Mouse (Mus musculus) ES-Bruce4 (cell line): ENCODE results near the gene Gm20518. TPM values are rescaled to one million over a fixed set of nuclear protein-coding genes. Genes with fewer than 3 reads are reported as not detected.

Experiments used
- H3K27ac ChIP-seq: 2 replicates; pipeline ENCODE4 v1.5.1; 2012; ENCODE audit warnings: low read length, inconsistent platforms; ENCODE audit not compliant: insufficient read depth
- H3K27me3 ChIP-seq: 2 replicates; pipeline ENCODE4 v1.6.1; 2012; ENCODE audit warnings: mild to moderate bottlenecking, low read length, inconsistent platforms; ENCODE audit not compliant: control insufficient read depth, poor library complexity, insufficient read depth, severe bottlenecking
- H3K36me3 ChIP-seq: 2 replicates; pipeline ENCODE4 v1.6.1; 2012; ENCODE audit warnings: inconsistent platforms, mild to moderate bottlenecking, low read length, moderate library complexity; ENCODE audit not compliant: control insufficient read depth, poor library complexity, insufficient read depth, severe bottlenecking
- H3K4me1 ChIP-seq: one replicate; pipeline ENCODE4 v1.8.1; 2011; ENCODE audit warnings: low read length; ENCODE audit not compliant: control insufficient read depth, insufficient read depth
- H3K4me3 ChIP-seq: 2 replicates; pipeline ENCODE4 v1.5.1; 2011; ENCODE audit warnings: low read depth, mild to moderate bottlenecking, low read length
- H3K9ac ChIP-seq: 2 replicates; pipeline ENCODE4 v1.6.1; 2012; ENCODE audit warnings: low read depth, mild to moderate bottlenecking, inconsistent platforms; ENCODE audit not compliant: poor library complexity, severe bottlenecking
- H3K9me3 ChIP-seq: replicated peaks from 2 replicates; pipeline ENCODE4 v1.6.1; 2012; ENCODE audit warnings: mild to moderate bottlenecking, low read length, inconsistent platforms; ENCODE audit not compliant: control insufficient read depth, poor library complexity, insufficient read depth, severe bottlenecking
- CTCF ChIP-seq: IDR thresholded peaks from one replicate; pipeline ENCODE4 v1.8.1; 2011; ENCODE audit warnings: low read depth, low read length
- EP300 ChIP-seq: IDR thresholded peaks from 2 replicates; pipeline ENCODE4 v1.6.1; 2011; ENCODE audit warnings: low read depth, low read length; ENCODE audit not compliant: insufficient read depth
- POLR2A ChIP-seq: IDR thresholded peaks from one replicate; pipeline ENCODE4 v1.8.1; 2011; ENCODE audit warnings: low read length; ENCODE audit not compliant: insufficient read depth
- polyA plus RNA-seq: library from polyadenylated mRNA; stranded (reverse); fragments of >200 nt; gene quantifications from 2 replicates; pipeline ENCODE4 v1.2.4, GENCODE M21; 2011; ENCODE audit warnings: low read depth; ENCODE audit not compliant: missing spikeins, insufficient read depth, insufficient read length

The Gm20518 gene
- polyA plus RNA-seq = 0.26 TPM in 1 of 2 replicates, not detected in the other

DNA sequence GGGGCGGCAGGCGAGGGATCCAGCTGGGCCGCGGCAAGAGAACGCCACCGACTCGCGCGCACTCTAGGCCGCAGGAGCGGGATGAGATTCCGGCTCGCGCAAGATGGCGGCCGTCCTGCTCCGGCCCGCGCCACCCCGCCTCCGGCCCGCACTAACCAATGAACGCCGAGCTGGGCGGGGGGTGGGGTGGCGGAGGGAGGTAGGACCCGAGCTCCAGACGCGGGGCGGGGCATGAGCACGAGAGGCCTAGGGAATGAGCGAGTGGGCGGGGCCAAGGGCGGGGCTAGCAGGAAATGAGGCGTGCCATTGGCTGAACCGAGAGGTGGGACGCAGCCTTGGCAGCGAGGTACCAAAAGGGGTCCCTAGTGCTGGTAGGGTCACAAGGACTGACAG, at the start of gene Gm20518:
Gm20518 (minus strand) TSS at position 105 of the 393 bp plus-strand sequence.
- no peaks in the 10 kb centered on the region for H3K4me1 ChIP-seq
- TF ChIP-seq POLR2A (peak; percentile 46), CTCF (no peak)
- H3K9ac ChIP-seq = peak within 1 kb of the TSS; percentile 83
- peak within 1 kb of the TSS; percentile 79 for H3K4me3 ChIP-seq
- no peaks in the 10 kb centered on the region for H3K9me3 ChIP-seq
- no peaks in the 10 kb centered on the region for H3K27me3 ChIP-seq
- H3K36me3 ChIP-seq = no peaks in the 10 kb centered on the region
- no peak within 1 kb of the TSS for H3K27ac ChIP-seq

DNA sequence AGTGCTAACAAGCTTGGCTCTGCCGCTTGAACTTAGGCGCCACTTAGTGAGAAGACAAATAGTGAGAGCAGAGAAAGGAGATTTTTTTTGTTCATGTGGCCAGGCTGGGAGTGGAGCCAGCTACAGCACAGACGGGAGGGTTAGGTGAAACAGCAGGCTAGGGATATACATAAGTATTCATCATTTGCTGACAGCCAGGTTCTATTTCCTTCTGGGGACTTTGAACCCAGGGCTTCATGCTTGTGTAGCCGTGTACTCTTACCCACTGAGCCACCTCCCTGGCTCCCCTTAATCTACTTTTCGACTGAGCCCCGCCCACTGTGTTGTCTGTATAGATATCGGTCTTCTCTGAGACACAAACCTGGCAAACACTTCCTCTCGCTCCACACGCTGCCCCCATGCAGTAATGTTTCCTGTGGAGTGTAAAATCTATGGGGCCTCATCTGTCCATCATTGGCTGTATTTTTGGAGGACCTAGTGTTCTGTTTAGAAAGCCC, 47.8 kb upstream of the Gm20518 start:
- no peaks in the 10 kb centered on the region for H3K9me3 ChIP-seq
- TF ChIP-seq EP300 (no peak), CTCF (no peak), POLR2A (no peak)
- no peak overlapping the region for H3K9ac ChIP-seq
- no peaks in the 10 kb centered on the region for H3K36me3 ChIP-seq
- no peak overlapping the region for H3K4me3 ChIP-seq
- H3K27ac ChIP-seq = no peak overlapping the region
- H3K27me3 ChIP-seq = no peaks in the 10 kb centered on the region
- H3K4me1 ChIP-seq = no peaks in the 10 kb centered on the region

DNA sequence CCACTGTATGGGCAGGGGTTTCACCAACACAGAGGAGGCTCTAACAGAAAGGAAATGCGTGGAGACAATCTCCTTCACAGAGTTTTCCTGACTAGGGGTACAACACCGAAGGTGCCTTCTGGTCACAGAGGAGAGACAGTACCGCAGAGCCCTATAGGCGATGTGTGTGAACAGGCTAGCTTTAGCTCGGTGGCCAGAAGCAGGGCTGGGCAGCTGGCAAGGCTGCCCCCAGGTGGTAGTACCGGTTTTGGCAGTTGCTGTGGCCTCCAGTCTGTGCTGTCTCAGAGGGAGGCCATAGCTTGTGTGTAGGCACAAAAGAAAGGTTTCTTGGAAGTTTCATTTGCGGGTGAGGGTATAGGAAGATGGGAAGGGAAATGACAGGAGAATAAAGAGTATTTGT, 47.4 kb upstream of the Gm20518 start:
- Histone ChIP-seq H3K36me3 (no peaks in the 10 kb centered on the region), H3K4me1 (no peaks in the 10 kb centered on the region), H3K4me3 (no peak overlapping the region), H3K9ac (no peak overlapping the region), H3K27me3 (no peaks in the 10 kb centered on the region), H3K9me3 (no peaks in the 10 kb centered on the region), H3K27ac (no peak overlapping the region)
- TF ChIP-seq CTCF = peak; percentile 92
- no peak for TF ChIP-seq POLR2A
- TF ChIP-seq EP300 = no peak

DNA sequence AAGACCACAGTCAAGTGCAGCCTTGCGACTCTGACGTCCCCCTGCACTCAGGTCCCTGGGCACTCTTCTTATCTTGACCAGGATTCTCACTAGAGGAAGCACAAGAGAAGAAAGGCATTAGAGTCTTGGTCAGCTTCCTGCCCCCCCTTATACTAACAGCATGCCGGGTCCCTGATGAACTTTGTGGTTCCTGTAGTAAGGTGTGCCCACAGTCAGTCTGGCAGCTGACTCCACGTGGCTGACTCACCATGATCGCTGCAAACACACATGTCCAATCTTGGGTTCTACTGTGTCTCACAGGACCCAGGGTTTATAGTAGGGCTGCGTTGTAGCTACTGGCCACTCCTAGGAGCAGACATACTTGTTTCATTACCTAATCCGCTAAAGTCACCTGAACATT, 46.7 kb upstream of the Gm20518 start:
- Histone ChIP-seq H3K4me3 (no peak overlapping the region), H3K4me1 (no peaks in the 10 kb centered on the region), H3K9me3 (no peaks in the 10 kb centered on the region), H3K27me3 (no peaks in the 10 kb centered on the region), H3K36me3 (no peaks in the 10 kb centered on the region), H3K9ac (no peak overlapping the region), H3K27ac (no peak overlapping the region)
- TF ChIP-seq POLR2A = no peak
- TF ChIP-seq EP300 = no peak
- no peak for TF ChIP-seq CTCF

DNA sequence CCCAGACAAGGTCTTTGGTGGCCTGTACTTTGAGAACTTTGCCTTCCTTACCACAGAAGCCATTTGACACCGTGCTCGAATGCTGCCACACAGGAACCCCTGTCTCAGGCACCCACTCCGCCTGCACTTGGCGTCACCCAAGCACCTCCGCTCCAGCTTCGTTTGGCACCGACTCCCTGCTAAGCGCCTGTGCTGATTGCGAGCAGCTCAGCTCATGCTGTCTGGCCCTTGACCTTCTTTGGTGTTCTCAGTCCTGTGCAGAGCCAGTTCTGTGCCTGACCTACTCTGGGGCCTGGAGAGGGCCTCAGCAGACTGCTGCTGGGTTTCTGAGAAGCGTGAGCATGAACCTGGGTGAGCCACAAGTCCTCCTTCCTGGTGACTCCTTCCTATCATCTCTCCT, 45.3 kb upstream of the Gm20518 start:
- no peaks in the 10 kb centered on the region for H3K9me3 ChIP-seq
- no peaks in the 10 kb centered on the region for H3K27me3 ChIP-seq
- H3K9ac ChIP-seq = no peak overlapping the region
- H3K4me3 ChIP-seq = no peak overlapping the region
- no peaks in the 10 kb centered on the region for H3K4me1 ChIP-seq
- H3K36me3 ChIP-seq = no peaks in the 10 kb centered on the region
- TF ChIP-seq CTCF (no peak), POLR2A (no peak), EP300 (no peak)
- H3K27ac ChIP-seq = no peak overlapping the region

DNA sequence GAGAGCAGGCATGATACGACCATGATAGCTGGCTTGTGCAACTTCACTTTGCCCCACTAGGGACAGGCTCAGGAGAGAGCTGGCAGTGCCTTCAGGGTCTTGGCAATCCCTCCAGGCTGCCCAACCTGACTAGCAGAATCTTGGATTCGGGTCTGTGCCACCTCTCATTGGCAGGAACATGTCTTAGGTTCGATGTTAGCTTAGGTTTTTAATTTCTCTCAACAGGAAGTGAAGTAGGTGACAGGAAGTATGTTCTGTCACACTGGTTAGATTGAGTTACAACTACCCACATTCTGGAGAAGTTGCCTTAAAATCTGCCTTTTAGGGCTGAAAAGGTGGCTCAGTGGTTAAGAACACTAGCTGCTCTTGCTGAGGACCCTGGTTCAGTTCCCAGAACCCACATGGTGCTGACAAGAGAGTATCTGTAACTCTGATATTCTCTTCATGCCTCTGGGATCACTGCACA, 43.0 kb upstream of the Gm20518 start:
- Histone ChIP-seq H3K4me3 (no peak overlapping the region), H3K9ac (no peak overlapping the region), H3K4me1 (peaks cover 3% of the 10 kb centered on the region), H3K36me3 (no peaks in the 10 kb centered on the region), H3K27me3 (no peaks in the 10 kb centered on the region), H3K27ac (no peak overlapping the region), H3K9me3 (no peaks in the 10 kb centered on the region)
- TF ChIP-seq EP300 (no peak), POLR2A (no peak), CTCF (no peak)
